Mouse (Mus musculus) limb, embryonic 12.5 days (tissue): ENCODE measurements at regions not wholly inside any gene's neighbourhood (a gene's known extent, or its start where the extent isn't known, plus 50 kb on each side); places are given as distances from the start of the nearest gene placed in this dataset.

ENCODE experiments used
- ATAC-seq: fragments of 200-750 bp; cut with Nextera tagmentation; 2 replicates; pipeline ENCODE4 v1.8.0; 2017; ENCODE audit warnings: low read depth, moderate TSS enrichment; ENCODE audit not compliant: insufficient number of reproducible peaks, insufficient read depth, low FRiP score, low TSS enrichment
- H3K27ac ChIP-seq: fragments of 300-500 bp; sonication (generic); 2 replicates; pipeline ENCODE4 v1.5.1; 2016; ENCODE audit warnings: mild to moderate bottlenecking, moderate library complexity
- H3K27me3 ChIP-seq: fragments of 300-500 bp; sonication (generic); 2 replicates; pipeline ENCODE4 v1.6.1; 2016; ENCODE audit warnings: mild to moderate bottlenecking, moderate library complexity
- H3K36me3 ChIP-seq: fragments of 300-500 bp; sonication (generic); 2 replicates; pipeline ENCODE4 v1.6.1; 2016; ENCODE audit warnings: mild to moderate bottlenecking, moderate library complexity
- H3K4me1 ChIP-seq: fragments of 300-500 bp; sonication (generic); replicated peaks from 2 replicates; pipeline ENCODE4 v1.6.1; 2016
- H3K4me2 ChIP-seq: fragments of 300-500 bp; sonication (generic); 2 replicates; pipeline ENCODE4 v1.6.1; 2016; ENCODE audit warnings: mild to moderate bottlenecking, moderate library complexity
- H3K4me3 ChIP-seq: fragments of 300-500 bp; sonication (generic); replicated peaks from 2 replicates; pipeline ENCODE4 v1.5.1; 2016; ENCODE audit warnings: mild to moderate bottlenecking
- H3K9ac ChIP-seq: fragments of 300-500 bp; sonication (generic); replicated peaks from 2 replicates; pipeline ENCODE4 v1.6.1; 2016; ENCODE audit warnings: mild to moderate bottlenecking, moderate library complexity
- H3K9me3 ChIP-seq: fragments of 300-500 bp; sonication (generic); 2 replicates; pipeline ENCODE4 v1.6.1; 2016; ENCODE audit warnings: mild to moderate bottlenecking, moderate library complexity
- WGBS: fragments of 180-500 bp; shearing (Covaris S2); methylation state at CpG from one replicate; pipeline ENCODE4 v1.1.7; 2016; 5-methylcytosine and 5-hydroxymethylcytosine counted together

DNA sequence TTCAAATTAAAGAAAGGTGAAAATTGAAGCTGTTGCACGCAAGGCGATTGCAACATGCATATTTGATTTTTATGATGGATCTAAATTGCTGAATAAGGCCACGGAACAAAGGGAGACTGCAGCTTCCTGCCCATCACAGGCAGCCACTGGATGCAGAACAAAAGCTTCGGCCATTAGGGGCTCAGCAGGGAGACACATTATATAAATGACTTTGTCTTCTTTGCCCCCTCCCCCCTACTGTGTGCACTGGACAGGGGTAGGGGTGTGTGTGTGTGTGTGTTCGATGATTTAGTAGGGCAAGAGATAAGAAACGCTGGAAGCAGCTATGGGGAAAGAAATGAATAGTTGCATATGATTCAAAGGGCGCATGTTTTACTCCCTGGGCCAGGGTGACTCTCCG, 481.2 kb upstream of the Pmfbp1 start:
- H3K9me3 ChIP-seq = no peaks in the 10 kb centered on the region
- H3K4me2 ChIP-seq = no peak overlapping the region
- peaks cover 13% of the 10 kb centered on the region; the same call in 1 of the 2 replicates for H3K4me1 ChIP-seq
- ATAC-seq = no peak
- WGBS = 46% methylated on average over 8 of the region's 8 CpGs
- no peaks in the 10 kb centered on the region; the same call in 1 of the 2 replicates for H3K27me3 ChIP-seq
- no peak overlapping the region for H3K27ac ChIP-seq
- H3K4me3 ChIP-seq = no peak overlapping the region
- H3K36me3 ChIP-seq = no peaks in the 10 kb centered on the region
- no peak overlapping the region for H3K9ac ChIP-seq

DNA sequence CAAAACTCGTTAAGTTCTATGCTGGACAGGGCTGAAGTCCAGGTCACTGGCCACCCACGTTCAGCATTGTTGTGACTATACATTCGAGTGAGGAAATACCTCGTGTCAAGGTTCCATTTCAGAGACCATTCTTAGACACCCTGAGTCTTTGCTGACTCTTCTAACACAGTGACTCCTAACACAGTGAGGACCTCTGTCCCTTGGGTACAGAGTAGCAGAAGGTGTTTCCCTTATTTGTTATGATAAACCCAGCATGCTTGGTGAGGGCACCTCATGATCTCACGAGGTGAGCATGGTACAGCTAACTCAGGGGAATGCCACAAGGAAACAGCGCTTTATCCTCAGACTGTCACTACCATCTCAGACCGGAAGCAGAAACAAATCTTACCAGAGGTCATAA, 480.2 kb upstream of the Pmfbp1 start:
- Histone ChIP-seq H3K9ac (no peak overlapping the region), H3K9me3 (no peaks in the 10 kb centered on the region), H3K36me3 (no peaks in the 10 kb centered on the region), H3K4me1 (peaks cover 13% of the 10 kb centered on the region; the same call in 1 of the 2 replicates), H3K4me2 (no peak overlapping the region), H3K27me3 (no peaks in the 10 kb centered on the region), H3K4me3 (no peak overlapping the region), H3K27ac (no peak overlapping the region)
- WGBS = 65% methylated on average over 7 of the region's 7 CpGs
- no peak for ATAC-seq

DNA sequence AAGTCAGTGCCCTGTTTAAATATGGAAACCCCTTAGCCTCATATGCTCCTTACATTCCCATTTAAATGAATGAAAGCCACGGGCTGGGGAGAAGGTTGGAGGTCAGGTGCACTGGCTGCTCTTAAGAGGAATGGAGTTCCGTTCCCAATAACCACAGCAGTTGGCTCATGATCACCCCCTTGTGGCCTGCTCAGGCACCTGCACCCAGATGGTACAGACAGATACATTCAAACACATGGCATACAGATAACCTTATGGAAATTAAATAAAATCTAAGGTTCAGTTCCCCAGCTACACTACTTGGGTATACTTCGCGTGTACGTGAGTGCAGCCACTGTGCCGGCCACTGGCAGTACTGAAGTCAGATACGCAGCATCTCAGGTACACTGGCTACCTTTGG, 479.1 kb upstream of the Pmfbp1 start:
- H3K36me3 ChIP-seq = no peaks in the 10 kb centered on the region
- WGBS = 65% methylated on average over 7 of the region's 7 CpGs
- no peak overlapping the region for H3K4me2 ChIP-seq
- ATAC-seq = no peak
- H3K9me3 ChIP-seq = no peaks in the 10 kb centered on the region
- no peak overlapping the region for H3K9ac ChIP-seq
- H3K27ac ChIP-seq = no peak overlapping the region
- peaks cover 13% of the 10 kb centered on the region; the same call in 1 of the 2 replicates for H3K4me1 ChIP-seq
- no peaks in the 10 kb centered on the region for H3K27me3 ChIP-seq
- H3K4me3 ChIP-seq = no peak overlapping the region

DNA sequence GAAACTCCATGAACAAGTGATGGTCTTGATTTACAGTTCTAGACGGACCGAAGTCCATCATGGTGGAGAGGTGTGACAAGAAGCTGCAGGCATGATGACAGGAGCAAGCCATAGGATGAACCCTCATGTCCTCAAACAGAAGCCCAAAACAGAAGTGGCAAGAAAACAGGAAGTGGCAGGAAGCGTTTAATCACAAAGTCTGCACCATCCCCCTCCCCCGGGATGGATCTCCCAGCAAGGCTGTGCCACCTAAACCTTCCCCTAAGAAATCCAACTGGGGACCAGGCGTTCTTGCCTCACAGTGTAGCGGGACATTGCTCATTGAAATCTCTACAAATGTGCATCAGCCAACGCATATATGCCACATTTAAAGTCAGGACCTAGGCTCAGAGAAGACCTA, 474.3 kb upstream of the Pmfbp1 start:
- H3K9me3 ChIP-seq = no peaks in the 10 kb centered on the region
- H3K4me3 ChIP-seq = no peak overlapping the region
- H3K36me3 ChIP-seq = no peaks in the 10 kb centered on the region
- no peak for ATAC-seq
- no peak overlapping the region for H3K4me2 ChIP-seq
- no peak overlapping the region for H3K9ac ChIP-seq
- 78% methylated on average over 7 of the region's 7 CpGs for WGBS
- no peaks in the 10 kb centered on the region for H3K27me3 ChIP-seq
- no peak overlapping the region for H3K27ac ChIP-seq
- H3K4me1 ChIP-seq = 0 out of 2 replicates have a peak, but pooled peaks cover 6% of the 10 kb centered on the region

DNA sequence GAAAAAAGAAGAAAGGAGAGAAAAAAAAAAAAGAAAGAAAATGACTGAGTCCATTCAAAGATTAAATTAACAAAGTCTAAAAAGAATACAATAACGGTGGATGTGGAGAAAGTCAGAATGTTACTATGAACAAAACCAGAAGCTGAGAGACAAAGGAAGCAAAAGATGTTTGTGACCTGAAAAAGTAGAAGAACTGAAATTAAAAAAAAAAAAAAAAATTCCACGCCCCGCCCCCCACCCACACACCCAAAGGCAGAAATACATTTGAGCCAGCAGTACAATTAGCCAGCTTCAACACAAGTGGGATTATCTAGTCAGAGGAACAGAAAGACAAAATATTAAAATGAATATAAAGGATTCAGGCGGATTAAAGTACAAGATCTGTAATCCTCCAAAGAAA, 473.7 kb upstream of the Pmfbp1 start:
- Histone ChIP-seq H3K27ac (no peak overlapping the region), H3K4me3 (no peak overlapping the region), H3K36me3 (no peaks in the 10 kb centered on the region), H3K9ac (no peak overlapping the region), H3K4me1 (0 out of 2 replicates have a peak, but pooled peaks cover 3% of the 10 kb centered on the region), H3K27me3 (no peaks in the 10 kb centered on the region), H3K9me3 (no peaks in the 10 kb centered on the region), H3K4me2 (no peak overlapping the region)
- ATAC-seq = no peak
- 96% methylated on average over 4 of the region's 4 CpGs for WGBS

DNA sequence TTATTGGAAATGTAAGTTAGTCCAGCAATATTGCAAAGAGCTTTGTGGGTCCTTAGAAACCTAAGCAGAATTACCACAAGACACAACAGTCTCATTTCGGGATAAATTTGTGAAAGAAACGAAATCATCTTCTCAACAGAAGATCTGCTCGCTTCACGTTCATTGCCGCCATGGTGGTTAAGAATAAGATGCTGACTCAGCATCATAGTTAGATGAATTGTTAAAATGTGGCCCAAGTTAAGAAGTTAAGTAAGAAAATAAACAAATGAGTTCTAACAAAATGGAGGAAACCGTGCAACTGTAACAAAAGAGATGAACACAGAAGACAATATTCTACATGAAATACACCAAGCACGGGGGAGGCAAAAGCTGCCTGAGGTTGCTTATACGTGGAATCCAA, 465.9 kb upstream of the Pmfbp1 start:
- H3K9me3 ChIP-seq = no peaks in the 10 kb centered on the region
- H3K4me2 ChIP-seq = no peak overlapping the region
- H3K27ac ChIP-seq = no peak overlapping the region
- no peaks in the 10 kb centered on the region for H3K36me3 ChIP-seq
- ATAC-seq = no peak
- H3K4me3 ChIP-seq = no peak overlapping the region
- H3K27me3 ChIP-seq = no peaks in the 10 kb centered on the region
- no peaks in the 10 kb centered on the region for H3K4me1 ChIP-seq
- WGBS = 95% methylated on average over 8 of the region's 8 CpGs
- H3K9ac ChIP-seq = no peak overlapping the region

DNA sequence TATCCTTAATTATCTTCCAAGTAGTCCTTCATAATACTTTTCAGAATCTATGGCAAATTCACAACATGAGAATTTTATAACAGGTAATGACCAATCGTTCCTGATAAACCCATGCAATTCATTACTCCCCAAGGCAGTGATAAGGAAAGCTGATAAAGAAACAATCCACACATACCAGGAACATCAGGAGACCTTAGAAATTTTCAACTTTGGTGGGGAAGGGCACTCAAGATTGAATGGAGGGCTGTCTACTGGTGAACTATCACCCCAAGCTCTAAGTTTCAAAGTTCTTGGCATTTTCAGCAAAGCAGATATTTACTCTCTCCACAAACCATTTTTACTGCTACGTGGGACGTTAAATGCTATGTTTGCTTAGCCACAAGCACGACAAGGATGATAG, 440.2 kb upstream of the Pmfbp1 start:
- peaks cover 7% of the 10 kb centered on the region; the same call in 1 of the 2 replicates for H3K9me3 ChIP-seq
- no peak overlapping the region for H3K4me2 ChIP-seq
- H3K27me3 ChIP-seq = no peaks in the 10 kb centered on the region
- no peak overlapping the region for H3K4me3 ChIP-seq
- no peak overlapping the region for H3K27ac ChIP-seq
- peaks cover 7% of the 10 kb centered on the region for H3K4me1 ChIP-seq
- no peak for ATAC-seq
- H3K9ac ChIP-seq = no peak overlapping the region
- no peaks in the 10 kb centered on the region for H3K36me3 ChIP-seq
- WGBS = 94% methylated on average over 4 of the region's 4 CpGs

DNA sequence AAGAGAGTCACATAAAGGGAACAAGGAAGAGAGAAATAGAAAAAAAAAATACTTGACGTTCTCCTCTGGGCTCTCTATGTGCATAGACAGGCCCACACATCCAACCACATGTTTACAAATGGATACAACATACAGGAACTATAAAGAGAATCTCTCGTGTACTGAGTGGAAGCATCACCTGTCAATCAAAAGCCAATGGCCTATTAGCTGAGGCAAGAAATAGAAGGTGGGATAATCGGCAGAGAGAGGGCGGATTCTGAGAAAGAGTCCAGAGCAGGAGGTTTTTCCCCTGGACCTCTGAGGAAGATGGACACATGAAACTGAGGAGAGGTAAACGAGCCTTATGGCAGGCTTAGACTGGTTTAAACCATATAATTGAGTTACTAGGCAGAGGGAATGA, 434.7 kb upstream of the Pmfbp1 start:
- Histone ChIP-seq H3K4me2 (no peak overlapping the region), H3K4me1 (peaks cover 7% of the 10 kb centered on the region), H3K27ac (no peak overlapping the region), H3K9ac (no peak overlapping the region), H3K9me3 (no peaks in the 10 kb centered on the region), H3K27me3 (no peaks in the 10 kb centered on the region), H3K36me3 (no peaks in the 10 kb centered on the region), H3K4me3 (no peak overlapping the region)
- ATAC-seq = no peak
- 76% methylated on average over 5 of the region's 5 CpGs for WGBS

DNA sequence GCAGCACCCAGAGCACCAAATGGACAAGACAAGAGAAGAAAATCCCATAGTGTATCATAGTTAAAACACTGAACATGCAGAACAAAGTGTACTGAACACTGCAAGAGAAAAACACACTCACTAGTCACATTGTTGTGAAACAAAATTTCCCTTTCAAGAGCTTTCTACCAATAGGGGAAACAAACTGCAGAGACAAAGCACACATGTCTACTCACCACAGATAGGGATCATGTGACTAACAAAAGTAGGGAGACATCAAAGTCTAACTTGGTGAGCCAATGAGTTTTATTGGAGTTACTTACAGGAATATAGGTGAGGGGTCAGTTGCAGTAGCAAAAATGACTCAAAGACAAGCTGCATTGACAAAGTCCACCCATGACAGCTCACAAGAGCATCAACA, 431.5 kb upstream of the Pmfbp1 start:
- Histone ChIP-seq H3K9ac (no peak overlapping the region), H3K4me2 (no peak overlapping the region), H3K9me3 (0 out of 2 replicates have a peak, but pooled peaks cover 5% of the 10 kb centered on the region), H3K27me3 (no peaks in the 10 kb centered on the region), H3K27ac (no peak overlapping the region), H3K4me3 (no peak overlapping the region), H3K4me1 (peaks cover 7% of the 10 kb centered on the region), H3K36me3 (no peaks in the 10 kb centered on the region)
- ATAC-seq = no peak

DNA sequence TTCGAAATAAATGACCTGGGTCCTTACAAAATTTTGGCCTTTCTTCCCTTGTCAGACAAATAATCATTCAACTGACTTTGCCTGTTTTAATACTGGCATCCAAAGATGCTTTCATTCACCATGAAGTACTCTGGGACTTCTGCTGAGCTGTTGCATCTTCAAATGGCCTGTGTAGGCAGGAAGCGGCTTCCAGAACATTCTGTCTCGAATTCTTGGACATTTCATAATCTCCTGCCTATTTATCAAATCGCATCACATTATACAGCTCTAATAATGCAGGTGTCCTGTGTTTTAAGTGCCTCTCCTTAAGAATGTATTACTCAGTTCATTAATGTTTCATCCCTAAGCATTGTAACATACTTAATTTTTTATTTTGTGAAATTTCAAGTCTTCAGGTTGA, 420.1 kb upstream of the Pmfbp1 start:
- H3K4me1 ChIP-seq = no peaks in the 10 kb centered on the region; the same call in 1 of the 2 replicates
- H3K9ac ChIP-seq = no peak overlapping the region
- ATAC-seq = no peak
- no peak overlapping the region for H3K4me3 ChIP-seq
- peaks cover 6% of the 10 kb centered on the region; the same call in 1 of the 2 replicates for H3K9me3 ChIP-seq
- H3K27ac ChIP-seq = no peak overlapping the region
- H3K27me3 ChIP-seq = no peaks in the 10 kb centered on the region
- H3K36me3 ChIP-seq = no peaks in the 10 kb centered on the region
- no peak overlapping the region for H3K4me2 ChIP-seq
- WGBS = 90% methylated on average over 4 of the region's 4 CpGs

DNA sequence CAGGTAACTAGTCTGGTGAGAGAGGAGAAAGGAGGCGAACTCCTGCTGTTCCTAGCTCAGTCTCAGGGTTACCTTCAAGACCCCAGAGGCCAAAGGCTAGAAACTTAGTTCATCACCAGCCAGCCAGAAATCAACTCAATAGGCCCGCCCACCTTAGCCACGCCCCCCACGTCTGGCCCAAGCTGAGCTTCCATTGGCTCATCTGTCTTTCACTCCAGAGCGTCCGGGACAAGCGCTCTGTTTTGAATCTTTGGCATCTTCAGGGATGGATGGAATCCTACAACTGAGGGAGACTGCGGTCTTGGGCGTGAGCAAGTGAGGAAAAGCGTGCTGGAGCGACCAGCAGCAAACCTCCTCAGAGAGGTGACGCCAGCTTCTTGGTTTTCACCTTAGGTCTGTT, 418.8 kb upstream of the Pmfbp1 start:
- Histone ChIP-seq H3K27ac (no peak overlapping the region), H3K9ac (no peak overlapping the region)

DNA sequence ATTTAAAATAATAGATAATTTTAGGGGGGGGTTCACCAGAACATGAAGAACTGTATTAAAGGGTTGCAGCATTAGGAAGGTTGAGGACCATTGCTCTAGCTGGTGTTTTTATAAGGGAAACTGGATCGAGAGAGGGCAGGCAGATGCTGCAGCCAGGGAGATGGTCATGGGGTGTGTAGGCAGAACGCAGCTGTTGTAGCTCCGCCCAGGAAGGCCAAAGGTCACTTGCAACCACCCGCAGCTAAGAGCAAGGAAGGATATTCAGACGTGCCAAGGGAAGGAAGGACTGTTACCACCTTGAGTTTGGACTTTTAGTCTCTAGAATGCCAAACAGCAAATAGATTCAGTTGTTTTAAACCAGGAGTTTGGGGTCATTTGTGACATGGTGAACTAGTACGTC, 414.6 kb upstream of the Pmfbp1 start:
- H3K27ac ChIP-seq = no peak overlapping the region
- H3K9me3 ChIP-seq = peaks cover 6% of the 10 kb centered on the region; the same call in 1 of the 2 replicates
- H3K4me1 ChIP-seq = peaks cover 3% of the 10 kb centered on the region
- no peaks in the 10 kb centered on the region for H3K27me3 ChIP-seq
- no peak overlapping the region for H3K4me3 ChIP-seq
- no peak overlapping the region for H3K9ac ChIP-seq
- WGBS = 55% methylated on average over 6 of the region's 6 CpGs
- H3K4me2 ChIP-seq = no peak overlapping the region
- H3K36me3 ChIP-seq = no peaks in the 10 kb centered on the region
- no peak for ATAC-seq

More for the DNA sequence above, 418.8 kb upstream of the Pmfbp1 start:
- Histone ChIP-seq H3K4me1 (no peaks in the 10 kb centered on the region; the same call in 1 of the 2 replicates), H3K36me3 (no peaks in the 10 kb centered on the region), H3K4me2 (peak overlapping the region; percentile 54), H3K9me3 (peaks cover 6% of the 10 kb centered on the region; the same call in 1 of the 2 replicates), H3K4me3 (peak overlapping the region; percentile 39), H3K27me3 (no peaks in the 10 kb centered on the region)
- WGBS = 19% methylated on average over 12 of the region's 12 CpGs
- ATAC-seq = no peak
